Mouse (Mus musculus) CH12.LX (cell line): ENCODE data around the gene Dok5. TPM values are rescaled to one million over a fixed set of nuclear protein-coding genes. Genes with fewer than 3 reads are reported as not detected.

ENCODE experiments used
- DNase-seq: peaks from one replicate; pipeline ENCODE4 v3.0.0-alpha.2; 2013; ENCODE audit errors: extremely low read depth
- H3K27ac ChIP-seq: 2 replicates; pipeline ENCODE4 v1.5.1; 2012; ENCODE audit warnings: low read depth, mild to moderate bottlenecking, control low read depth, moderate library complexity; ENCODE audit not compliant: insufficient read depth
- H3K27me3 ChIP-seq: replicated peaks from 2 replicates; pipeline ENCODE3; 2012; ENCODE audit warnings: inconsistent platforms
- H3K36me3 ChIP-seq, 2 experiments: replicated peaks in 1 of 2; 2 replicates each; pipeline versions ENCODE3 to v1.6.1; 2012; ENCODE audit warnings: inconsistent platforms in 1 of 2, low read length in 1 of 2, mild to moderate bottlenecking in 1 of 2, mixed read lengths in 1 of 2, moderate library complexity in 1 of 2; ENCODE audit not compliant: control insufficient read depth in 1 of 2, insufficient read depth in 1 of 2
- H3K4me1 ChIP-seq, 2 experiments: 2 replicates each; pipeline ENCODE4 v1.6.1; 2012; ENCODE audit warnings: inconsistent platforms in 1 of 2, moderate library complexity in 1 of 2; ENCODE audit not compliant: insufficient read depth in 2 of 2, control insufficient read depth in 1 of 2
- H3K4me2 ChIP-seq: 2 replicates; pipeline ENCODE4 v1.6.1; 2012; ENCODE audit warnings: low read depth, mild to moderate bottlenecking, control low read depth; ENCODE audit not compliant: poor library complexity, insufficient read depth, severe bottlenecking
- H3K4me3 ChIP-seq, 3 experiments: fragments of 150-350 bp in 1 of 3; sonication (generic) in 1 of 3; replicated peaks in 1 of 3; 2 replicates each; pipeline versions ENCODE3 to v1.5.1; 2011 to 2012; ENCODE audit warnings: low read depth in 2 of 3, low read length in 2 of 3, mild to moderate bottlenecking in 2 of 3, moderate library complexity in 2 of 3, control low read depth in 1 of 3, improper control_type of control experiment in 1 of 3, inconsistent platforms in 1 of 3, mixed read lengths in 1 of 3; ENCODE audit not compliant: poor library complexity in 1 of 3
- H3K79me2 ChIP-seq: replicated peaks from 2 replicates; pipeline ENCODE4 v1.6.1; 2012; ENCODE audit warnings: mild to moderate bottlenecking, moderate library complexity; ENCODE audit not compliant: control insufficient read depth, poor library complexity, insufficient read depth, severe bottlenecking; ENCODE audit errors: extremely low read depth
- H3K9ac ChIP-seq: 2 replicates; pipeline ENCODE4 v1.6.1; 2012; ENCODE audit warnings: low read depth, mild to moderate bottlenecking, control low read depth, moderate library complexity; ENCODE audit not compliant: insufficient read depth
- H3K9me3 ChIP-seq: replicated peaks from 2 replicates; pipeline ENCODE3; 2012; ENCODE audit warnings: low read length, inconsistent platforms, mixed read lengths
- CHD1 ChIP-seq: IDR thresholded peaks from 2 replicates; pipeline ENCODE4 v1.6.1; 2012; ENCODE audit warnings: low read depth, low read length, improper control_type of control experiment, inconsistent platforms
- CHD2 ChIP-seq: IDR thresholded peaks from 2 replicates; pipeline ENCODE4 v1.6.1; 2011; ENCODE audit warnings: low read length, improper control_type of control experiment
- CTCF ChIP-seq, 2 experiments: IDR thresholded peaks in 1 of 2; conservative IDR thresholded peaks in 1 of 2; 2 replicates each; pipeline ENCODE4 v1.5.1; 2011 to 2012; ENCODE audit warnings: low read depth in 2 of 2, low read length in 2 of 2, improper control_type of control experiment in 1 of 2, inconsistent platforms in 1 of 2, mild to moderate bottlenecking in 1 of 2, moderate library complexity in 1 of 2
- EP300 ChIP-seq: IDR thresholded peaks from 2 replicates; pipeline ENCODE4 v1.6.1; 2011; ENCODE audit warnings: low read length, improper control_type of control experiment
- ETS1 ChIP-seq: conservative IDR thresholded peaks from 2 replicates; pipeline ENCODE4 v1.6.1; 2012; ENCODE audit warnings: low read depth, mild to moderate bottlenecking, inconsistent platforms, low read length, improper control_type of control experiment, moderate library complexity
- JUN ChIP-seq: IDR thresholded peaks from 2 replicates; pipeline ENCODE4 v1.6.1; 2011; ENCODE audit warnings: low read depth, mild to moderate bottlenecking, low read length, improper control_type of control experiment, moderate library complexity; ENCODE audit not compliant: insufficient read depth
- MYC ChIP-seq: IDR thresholded peaks from 2 replicates; pipeline ENCODE4 v1.6.1; 2011; ENCODE audit warnings: low read depth, mild to moderate bottlenecking, improper control_type of control experiment, low read length
- NRF1 ChIP-seq: IDR thresholded peaks from 2 replicates; pipeline ENCODE4 v1.6.1; 2014; ENCODE audit warnings: low read depth, mild to moderate bottlenecking, inconsistent platforms, low read length, improper control_type of control experiment, moderate library complexity
- PAX5 ChIP-seq: IDR thresholded peaks from 2 replicates; pipeline ENCODE4 v1.6.1; 2012; ENCODE audit warnings: low read length, inconsistent platforms, mixed read lengths
- RAD21 ChIP-seq: IDR thresholded peaks from 2 replicates; pipeline ENCODE4 v1.6.1; 2011; ENCODE audit warnings: low read depth, mild to moderate bottlenecking, low read length, improper control_type of control experiment, moderate library complexity
- RCOR1 ChIP-seq: conservative IDR thresholded peaks from 2 replicates; pipeline ENCODE4 v1.6.1; 2012; ENCODE audit warnings: low read depth, mild to moderate bottlenecking, inconsistent platforms, low read length, improper control_type of control experiment
- SIN3A ChIP-seq: IDR thresholded peaks from 2 replicates; pipeline ENCODE4 v1.6.1; 2012; ENCODE audit warnings: low read length, improper control_type of control experiment, inconsistent platforms
- SMC3 ChIP-seq: IDR thresholded peaks from 2 replicates; pipeline ENCODE4 v1.6.1; 2011; ENCODE audit warnings: low read depth, low read length, improper control_type of control experiment
- TBP ChIP-seq: conservative IDR thresholded peaks from 2 replicates; pipeline ENCODE4 v1.6.1; 2011; ENCODE audit warnings: low read depth, low read length, improper control_type of control experiment
- TCF12 ChIP-seq: IDR thresholded peaks from 2 replicates; pipeline ENCODE4 v1.6.1; 2014; ENCODE audit warnings: low read depth, mild to moderate bottlenecking, inconsistent platforms, low read length, improper control_type of control experiment
- UBTF ChIP-seq: IDR thresholded peaks from 2 replicates; pipeline ENCODE4 v1.6.1; 2012; ENCODE audit warnings: low read depth, mild to moderate bottlenecking, inconsistent platforms, low read length, improper control_type of control experiment, moderate library complexity
- USF2 ChIP-seq: conservative IDR thresholded peaks from 2 replicates; pipeline ENCODE4 v1.6.1; 2011; ENCODE audit warnings: low read depth, low read length, improper control_type of control experiment
- ZC3H11A ChIP-seq: IDR thresholded peaks from 2 replicates; pipeline ENCODE4 v1.6.1; 2012; ENCODE audit warnings: low read depth, mild to moderate bottlenecking, inconsistent platforms, low read length, improper control_type of control experiment
- ZMIZ1 ChIP-seq: IDR thresholded peaks from 2 replicates; pipeline ENCODE4 v1.6.1; 2012; ENCODE audit warnings: low read depth, mild to moderate bottlenecking, inconsistent platforms, low read length, improper control_type of control experiment
- ZNF384 ChIP-seq: IDR thresholded peaks from 2 replicates; pipeline ENCODE4 v1.6.1; 2012; ENCODE audit warnings: low read depth, low read length, improper control_type of control experiment, inconsistent platforms
- dilution Hi-C: fragments of 300-500 bp; cut with MboI; formaldehyde crosslinking; loops from 2 replicates; pipeline ENCODE4 v1.14.3; 2020; ENCODE audit warnings: low sequenced_read_pairs; ENCODE audit not compliant: extremely low pct_unique_long_range_greater_than_20kb, extremely low pct_ligation_motif_present
- in situ Hi-C: fragments of 300-500 bp; cut with MboI; formaldehyde crosslinking; loops from 3 replicates; pipeline ENCODE4 v1.14.3; 2019; ENCODE audit warnings: low sequenced_read_pairs, low pct_ligation_motif_present, low pct_unique_long_range_greater_than_20kb, mixed read lengths
- polyA plus RNA-seq: library from polyadenylated mRNA; unstranded; fragments of >175 nt; gene quantifications from 2 replicates; pipeline ENCODE4 v1.2.1, GENCODE M21; 2012; ENCODE audit warnings: low read depth; ENCODE audit not compliant: insufficient read length
- total RNA-seq, 2 experiments: library from RNA; depleted of rRNA; stranded (reverse); fragments of 300-350 nt in 1 of 2; fragments of >200 nt in 1 of 2; gene quantifications; 2 replicates each; pipeline ENCODE4 v1.2.3; 2012 to 2014

The Dok5 gene
- total and polyA plus RNA-seq, 3 experiments = not detected

GRCm38 (mm10) chr2:170877515-170877914 is 145.9 kb downstream of the Dok5 start:
- in situ Hi-C loops = loop anchor here (10.0 kb wide), 1 partner anchor 1337 kb away; no protein-coding TSS in a partner anchor
- no peak overlapping the region for H3K9ac ChIP-seq
- H3K36me3 ChIP-seq = no peaks in the 10 kb centered on the region
- dilution Hi-C loops = no loop called here
- H3K9me3 ChIP-seq = peaks cover 69% of the 10 kb centered on the region
- H3K4me3 ChIP-seq = no peak overlapping the region
- TF ChIP-seq TCF12 (no peak), SIN3A (no peak), SMC3 (peak; percentile 8; the same call in 1 of the 2 replicates), ZNF384 (no peak), RAD21 (peak; percentile 31), CTCF (conservative IDR thresholded peaks at IDR 0.05 in 1 of 2, IDR thresholded peaks at IDR 0.05 in 1 of 2; ENCODE audit: low read depth in 2 of 2, low read length in 2 of 2) (peak in 1 of 2 experiments; percentile 47; a peak in 2 of 4 replicates)
- H3K4me1 ChIP-seq = no peaks in the 10 kb centered on the region
- H3K79me2 ChIP-seq = no peaks in the 10 kb centered on the region
- peak; percentile 3 for DNase-seq
- H3K4me2 ChIP-seq = no peak overlapping the region
- no peaks in the 10 kb centered on the region for H3K27me3 ChIP-seq
- no peak overlapping the region for H3K27ac ChIP-seq

- TF ChIP-seq NRF1 (no peak), SIN3A (no peak), ETS1 (no peak), TBP (no peak), UBTF (no peak), CHD1 (no peak), USF2 (no peak)
- TF ChIP-seq, all 38 proteins: peak for 0
- H3K4me2 ChIP-seq = no peak overlapping the region
- H3K4me3 ChIP-seq = no peak overlapping the region
- H3K4me1 ChIP-seq = no peaks in the 10 kb centered on the region
- no peaks in the 10 kb centered on the region for H3K79me2 ChIP-seq
- H3K27ac ChIP-seq = no peak overlapping the region
- H3K36me3 ChIP-seq = no peaks in the 10 kb centered on the region
- H3K27me3 ChIP-seq = no peaks in the 10 kb centered on the region
- H3K9me3 ChIP-seq = peaks cover 70% of the 10 kb centered on the region
- dilution Hi-C loops (no loop called here), in situ Hi-C loops (loop anchor here (10.0 kb wide), 1 partner anchor 1337 kb away; no protein-coding TSS in a partner anchor)
- no peak overlapping the region for H3K9ac ChIP-seq
- DNase-seq = no peak
These were observed 146.3 kb downstream of the Dok5 start for GRCm38 (mm10) chr2:170877936-170878335.

- in situ Hi-C loops = no loop called here
- no peaks in the 10 kb centered on the region for H3K27me3 ChIP-seq
- H3K27ac ChIP-seq = no peak overlapping the region
- no peaks in the 10 kb centered on the region for H3K4me1 ChIP-seq
- no peak for DNase-seq
- H3K9me3 ChIP-seq = peaks cover 79% of the 10 kb centered on the region
- H3K4me3 ChIP-seq = peak overlapping the region in 1 of 3 experiments; percentile 1
- dilution Hi-C loops = no loop called here
- no peak overlapping the region for H3K4me2 ChIP-seq
- H3K79me2 ChIP-seq = no peaks in the 10 kb centered on the region
- no peaks in the 10 kb centered on the region for H3K36me3 ChIP-seq
- H3K9ac ChIP-seq = no peak overlapping the region
- TF ChIP-seq JUN = no peak
- TF ChIP-seq PAX5 = no peak
- no peak for TF ChIP-seq RCOR1
- no peak for TF ChIP-seq ZMIZ1
- no peak for TF ChIP-seq ZC3H11A
- no peak for TF ChIP-seq CHD2
- no peak for TF ChIP-seq SMC3
- TF ChIP-seq MYC = no peak
- TF ChIP-seq EP300 = no peak
These were observed 152.7 kb downstream of the Dok5 start for GRCm38 (mm10) chr2:170884209-170884801.
